Comparison of ENCODE assay signal across 1 mouse cellular context in genomic region chr9:21546789-21547074, GRCm38 (mm10).
TF ChIP-seq lines count a peak whose summit lies in the region.

Carm1 (plus strand) TSS chr9:21546894.

TF ChIP-seq in MEL, 35 proteins besides CTCF, POLR2A, EP300 and RAD21 (continued from another document):
- TF ChIP-seq ETS1 (IDR thresholded peaks at IDR 0.05; ENCODE audit: low read depth, low read length) (no peak), JUND (IDR thresholded peaks at IDR 0.05; ENCODE audit: low read depth, low read length) (no peak)
